Mouse (Mus musculus) midbrain, embryonic 14.5 days (tissue): ENCODE measurements around the gene Tnip1. TPM values are rescaled to one million over a fixed set of nuclear protein-coding genes. Genes with fewer than 3 reads are reported as not detected.

Source experiments
- ATAC-seq: fragments of 200-750 bp; cut with Nextera tagmentation; 2 replicates; pipeline ENCODE4 v1.8.0; 2017; ENCODE audit warnings: moderate number of reproducible peaks, moderate library complexity; ENCODE audit not compliant: low FRiP score, low TSS enrichment
- DNase-seq: peaks from one replicate; pipeline ENCODE4 v3.0.0-alpha.2; 2015
- H3K27ac ChIP-seq: fragments of 300-500 bp; sonication (generic); replicated peaks from 2 replicates; pipeline ENCODE4 v1.5.1; 2014; ENCODE audit warnings: mild to moderate bottlenecking, low read depth, low read length, moderate library complexity
- H3K27me3 ChIP-seq: fragments of 300-500 bp; sonication (generic); 2 replicates; pipeline ENCODE4 v1.6.1; 2014; ENCODE audit warnings: low read length, control low read depth, mixed read lengths; ENCODE audit not compliant: control insufficient read depth, insufficient read depth
- H3K36me3 ChIP-seq: fragments of 300-500 bp; sonication (generic); 2 replicates; pipeline ENCODE4 v1.6.1; 2014; ENCODE audit warnings: low read length, control low read depth; ENCODE audit not compliant: control insufficient read depth, insufficient read depth
- H3K4me1 ChIP-seq: fragments of 300-500 bp; sonication (generic); 2 replicates; pipeline ENCODE4 v1.6.1; 2014; ENCODE audit warnings: mild to moderate bottlenecking, antibody characterized with exemption, low read length, control low read depth; ENCODE audit not compliant: control insufficient read depth, insufficient read depth
- H3K4me2 ChIP-seq: fragments of 300-500 bp; sonication (generic); 2 replicates; pipeline ENCODE4 v1.6.1; 2014; ENCODE audit warnings: mild to moderate bottlenecking, low read length, moderate library complexity
- H3K4me3 ChIP-seq: fragments of 300-500 bp; sonication (generic); replicated peaks from 2 replicates; pipeline ENCODE4 v1.5.1; 2014; ENCODE audit warnings: low read depth, low read length
- H3K9ac ChIP-seq: fragments of 300-500 bp; sonication (generic); replicated peaks from 2 replicates; pipeline ENCODE4 v1.6.1; 2014; ENCODE audit warnings: mild to moderate bottlenecking, low read length, moderate library complexity
- H3K9me3 ChIP-seq: fragments of 300-500 bp; sonication (generic); 2 replicates; pipeline ENCODE4 v1.6.1; 2016; ENCODE audit warnings: low read length, control low read depth, mixed read lengths; ENCODE audit not compliant: control insufficient read depth
- WGBS: fragments of 180-500 bp; shearing (Covaris S2); extraction: QIAGEN DNeasy Blood & Tissue Kit; methylation state at CpG from one replicate; pipeline ENCODE4 v1.1.7; 2014; 5-methylcytosine and 5-hydroxymethylcytosine counted together
- polyA plus RNA-seq: library from polyadenylated mRNA; unstranded; fragments of >200 nt; fragmentation: Nextera tagmentation; extraction: Ambion mirVana; gene quantifications from 2 replicates; pipeline ENCODE4 v1.2.1, GENCODE M21; 2014

Gene Tnip1
- polyA plus RNA-seq, 1 experiment from 2014 or later, result 15.1 TPM

DNA sequence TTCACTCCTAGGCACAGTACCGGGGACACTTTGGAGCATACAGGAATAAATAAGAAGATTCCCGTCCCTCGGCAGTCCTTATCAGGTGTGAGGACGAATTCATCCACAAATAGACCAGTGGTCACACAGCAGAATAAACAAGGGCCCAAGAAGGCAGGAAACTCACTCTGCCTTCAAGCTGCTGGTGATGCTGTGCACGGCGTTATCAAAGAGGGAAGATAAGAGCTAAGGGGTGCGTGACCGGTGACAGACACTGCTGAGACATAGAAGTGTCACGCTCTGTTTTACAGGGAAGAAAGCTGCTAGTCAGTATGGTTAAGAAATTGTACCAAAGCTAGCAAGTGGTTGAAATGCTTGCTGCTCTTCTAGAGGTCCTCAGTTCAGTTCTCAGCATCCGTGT lies 82.8 kb downstream of the Tnip1 start:
- no peak overlapping the region for H3K27ac ChIP-seq
- 0 out of 2 replicates have a peak, but pooled peaks cover 5% of the 10 kb centered on the region for H3K36me3 ChIP-seq
- no peak overlapping the region for H3K9ac ChIP-seq
- H3K27me3 ChIP-seq, result no peaks in the 10 kb centered on the region
- H3K4me3 ChIP-seq, result no peak overlapping the region
- no peaks in the 10 kb centered on the region for H3K4me1 ChIP-seq
- WGBS, result 86% methylated on average over 10 of the region's 10 CpGs
- H3K4me2 ChIP-seq, result no peak overlapping the region
- H3K9me3 ChIP-seq, result no peaks in the 10 kb centered on the region
- DNase-seq, result no peak
- no peak for ATAC-seq

GRCm38 (mm10) chr11:54879434-54879833 lies 83.3 kb downstream of the Tnip1 start:
- Histone ChIP-seq H3K27ac (no peak overlapping the region), H3K9me3 (no peaks in the 10 kb centered on the region), H3K36me3 (peaks cover 6% of the 10 kb centered on the region; the same call in 1 of the 2 replicates), H3K9ac (no peak overlapping the region), H3K27me3 (no peaks in the 10 kb centered on the region), H3K4me3 (no peak overlapping the region), H3K4me2 (no peak overlapping the region), H3K4me1 (no peaks in the 10 kb centered on the region)
- peak; percentile 89 for DNase-seq
- ATAC-seq, result no peak
- WGBS, result 40% methylated on average over 4 of the region's 4 CpGs

DNA sequence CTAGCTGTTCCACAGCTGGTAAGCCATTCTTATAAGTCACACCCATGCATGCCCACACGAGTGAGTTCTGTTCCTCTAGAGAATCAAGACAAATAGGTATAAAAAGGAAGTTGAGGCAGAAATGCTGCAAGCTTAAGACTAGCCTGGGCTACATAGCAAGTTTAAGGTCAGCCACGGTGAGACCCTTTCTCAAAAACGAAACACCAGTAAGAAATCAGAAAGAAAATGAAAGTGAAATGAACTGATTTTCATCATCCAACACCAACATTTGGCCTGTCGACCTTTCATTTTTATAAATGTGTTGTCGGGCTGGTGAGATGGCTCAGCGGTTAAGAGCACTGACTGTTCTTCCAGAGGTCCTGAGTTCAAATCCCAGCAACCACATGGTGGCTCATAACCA lies 83.8 kb downstream of the Tnip1 start:
- no peak overlapping the region for H3K9ac ChIP-seq
- 85% methylated on average over 6 of the region's 6 CpGs for WGBS
- H3K9me3 ChIP-seq, result no peaks in the 10 kb centered on the region

DNA sequence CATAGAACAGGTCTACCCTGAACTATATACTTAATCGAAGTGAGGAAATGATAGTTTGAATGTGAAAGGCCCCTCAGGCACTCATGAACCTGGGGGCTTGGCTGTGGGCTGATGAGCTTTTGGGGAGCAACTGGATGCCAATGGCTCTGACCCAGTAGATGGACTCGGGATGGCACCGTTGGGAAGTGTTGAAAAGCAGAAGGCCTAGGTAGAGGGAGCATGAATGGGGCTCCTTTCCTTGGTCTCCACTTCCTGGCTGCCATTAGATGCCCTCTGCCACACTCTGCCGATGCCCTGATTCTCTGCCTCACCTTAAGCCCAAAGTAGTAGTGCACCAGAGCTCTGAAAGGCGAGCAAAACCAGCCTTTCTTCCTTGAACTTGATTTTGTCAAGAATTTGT lies 86.7 kb downstream of the Tnip1 start:
- peaks cover 34% of the 10 kb centered on the region for H3K36me3 ChIP-seq
- H3K4me2 ChIP-seq, result no peak overlapping the region
- H3K4me1 ChIP-seq, result no peaks in the 10 kb centered on the region
- no peak overlapping the region for H3K27ac ChIP-seq
- no peak overlapping the region for H3K4me3 ChIP-seq
- H3K27me3 ChIP-seq, result no peaks in the 10 kb centered on the region
- no peak overlapping the region for H3K9ac ChIP-seq
- ATAC-seq (no peak), DNase-seq (no peak)
- 92% methylated on average over 5 of the region's 5 CpGs for WGBS
- H3K9me3 ChIP-seq, result no peaks in the 10 kb centered on the region

More for the DNA sequence above, 83.8 kb downstream of the Tnip1 start:
- Histone ChIP-seq H3K4me1 (no peaks in the 10 kb centered on the region), H3K27me3 (no peaks in the 10 kb centered on the region), H3K4me3 (no peak overlapping the region), H3K27ac (no peak overlapping the region), H3K36me3 (peaks cover 11% of the 10 kb centered on the region), H3K4me2 (no peak overlapping the region)
- DNase-seq (no peak), ATAC-seq (no peak)

GRCm38 (mm10) chr11:54871831-54872537 lies 90.7 kb downstream of the Tnip1 start:
- no peak overlapping the region for H3K4me3 ChIP-seq
- peaks cover 54% of the 10 kb centered on the region for H3K36me3 ChIP-seq
- H3K27me3 ChIP-seq, result no peaks in the 10 kb centered on the region
- H3K9ac ChIP-seq, result no peak overlapping the region
- WGBS, result 79% methylated on average over 7 of the region's 7 CpGs
- peaks cover 24% of the 10 kb centered on the region for H3K4me1 ChIP-seq
- DNase-seq (no peak), ATAC-seq (no peak)
- no peak overlapping the region for H3K27ac ChIP-seq
- no peaks in the 10 kb centered on the region for H3K9me3 ChIP-seq
- no peak overlapping the region for H3K4me2 ChIP-seq

- Histone ChIP-seq H3K9me3 (no peaks in the 10 kb centered on the region), H3K9ac (no peak overlapping the region), H3K4me3 (no peak overlapping the region), H3K36me3 (peaks cover 47% of the 10 kb centered on the region), H3K4me2 (no peak overlapping the region), H3K4me1 (peaks cover 28% of the 10 kb centered on the region), H3K27ac (no peak overlapping the region), H3K27me3 (no peaks in the 10 kb centered on the region)
- DNase-seq, result no peak
- WGBS, result 80% methylated on average over 3 of the region's 3 CpGs
- ATAC-seq, result no peak
These were observed 93.4 kb downstream of the Tnip1 start for GRCm38 (mm10) chr11:54869318-54869717.

DNA sequence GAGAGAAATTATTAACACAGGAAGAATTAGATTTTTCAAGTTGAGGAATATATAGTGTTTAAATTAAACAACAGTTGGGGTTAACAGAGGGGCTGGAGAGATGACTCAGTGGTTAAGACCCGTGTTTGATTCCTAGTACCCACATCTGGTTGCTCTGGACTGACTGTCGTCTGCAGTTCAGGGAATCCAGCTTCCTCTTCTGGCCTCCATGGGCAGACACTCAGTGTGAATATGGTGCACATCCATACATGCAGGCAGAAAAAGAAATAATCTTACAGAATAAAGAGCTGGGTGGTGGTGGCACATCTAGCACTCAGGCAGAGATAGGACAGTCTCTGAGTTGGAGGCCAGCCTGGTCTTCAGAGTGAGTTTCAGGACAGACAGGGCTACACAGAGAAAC lies 94.3 kb downstream of the Tnip1 start:
- H3K4me1 ChIP-seq, result peaks cover 28% of the 10 kb centered on the region
- peaks cover 38% of the 10 kb centered on the region for H3K36me3 ChIP-seq
- peak overlapping the region; percentile 96; the same call in 1 of the 2 replicates for H3K4me3 ChIP-seq
- H3K9me3 ChIP-seq, result no peaks in the 10 kb centered on the region
- H3K9ac ChIP-seq, result peak overlapping the region; percentile 29; the same call in 1 of the 2 replicates
- DNase-seq (no peak), ATAC-seq (no peak)
- H3K4me2 ChIP-seq, result peak overlapping the region; percentile 83
- H3K27me3 ChIP-seq, result no peaks in the 10 kb centered on the region
- WGBS, result 86% methylated on average over 2 of the region's 2 CpGs
- H3K27ac ChIP-seq, result no peak overlapping the region

DNA sequence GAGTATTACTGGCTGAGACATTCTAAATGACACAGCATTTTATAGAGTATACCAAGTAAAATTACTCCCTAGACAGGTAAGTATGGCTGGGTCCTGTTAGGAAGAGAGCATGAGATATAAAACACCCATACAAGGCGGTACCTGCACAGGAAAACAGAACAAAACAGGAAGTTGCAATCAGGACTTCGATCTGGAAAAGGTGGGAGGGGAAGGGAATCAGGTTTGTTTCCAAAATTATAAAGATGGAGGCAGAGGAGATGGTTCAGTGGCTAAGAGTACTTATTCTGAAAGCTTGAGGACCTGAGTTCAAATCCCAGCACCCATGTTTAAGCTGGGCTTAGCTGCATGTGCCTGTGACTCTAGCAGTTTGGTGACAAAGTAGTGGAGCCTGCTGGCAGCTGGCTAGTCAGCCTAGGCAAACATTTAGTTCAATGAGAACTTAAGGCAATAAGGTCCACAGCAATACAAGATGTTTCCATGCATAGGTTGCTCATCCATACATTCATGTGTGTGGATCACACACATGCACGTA lies 94.7 kb downstream of the Tnip1 start:
- DNase-seq, result no peak
- Histone ChIP-seq H3K27me3 (no peaks in the 10 kb centered on the region), H3K9me3 (no peaks in the 10 kb centered on the region), H3K4me1 (peaks cover 28% of the 10 kb centered on the region), H3K36me3 (peaks cover 33% of the 10 kb centered on the region), H3K9ac (peak overlapping the region; percentile 29; the same call in 1 of the 2 replicates), H3K27ac (no peak overlapping the region), H3K4me3 (peak overlapping the region; percentile 96), H3K4me2 (peak overlapping the region; percentile 83)
- no peak for ATAC-seq
- WGBS, result 90% methylated on average over 3 of the region's 3 CpGs

DNA sequence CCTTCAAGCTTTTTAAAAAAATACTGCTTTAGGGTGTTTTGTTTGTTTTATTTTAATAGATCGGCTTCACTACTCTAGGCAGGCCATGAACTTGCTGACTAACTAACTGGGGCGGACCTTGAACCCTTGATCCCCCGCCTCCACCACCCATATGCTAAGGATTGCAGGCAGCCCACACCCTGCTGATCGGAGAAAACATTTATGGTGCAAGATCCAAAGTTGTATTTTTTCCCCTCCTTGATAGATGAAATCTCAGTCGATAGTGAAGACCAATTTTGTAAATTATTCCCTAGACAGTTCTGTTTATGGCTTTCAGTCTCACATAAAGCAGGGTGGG lies 95.7 kb downstream of the Tnip1 start:
- H3K36me3 ChIP-seq, result peaks cover 29% of the 10 kb centered on the region
- H3K4me1 ChIP-seq, result peaks cover 28% of the 10 kb centered on the region
- H3K4me3 ChIP-seq, result peak overlapping the region; percentile 96
- no peak for ATAC-seq
- H3K27ac ChIP-seq, result peak overlapping the region; percentile 91
- no peaks in the 10 kb centered on the region for H3K9me3 ChIP-seq
- H3K4me2 ChIP-seq, result peak overlapping the region; percentile 83
- no peaks in the 10 kb centered on the region for H3K27me3 ChIP-seq
- 4% methylated on average over 5 of the region's 5 CpGs for WGBS
- no peak for DNase-seq
- peak overlapping the region; percentile 97 for H3K9ac ChIP-seq
